Mouse (Mus musculus) limb, embryonic 14.5 days (tissue): Measurements from ENCODE around the gene Megf8. TPM values are rescaled to one million over a fixed set of nuclear protein-coding genes. Genes with fewer than 3 reads are reported as not detected.

Source experiments
- ATAC-seq: fragments of 200-750 bp; cut with Nextera tagmentation; 2 replicates; pipeline ENCODE4 v1.8.0; 2017; ENCODE audit warnings: low read depth, moderate number of reproducible peaks, moderate TSS enrichment; ENCODE audit not compliant: low FRiP score
- DNase-seq: peaks from one replicate; pipeline ENCODE4 v3.0.0-alpha.2; 2015; ENCODE audit warnings: low spot score
- H3K27ac ChIP-seq: fragments of 300-500 bp; sonication (generic); replicated peaks from 2 replicates; pipeline ENCODE4 v1.5.1; 2014; ENCODE audit warnings: low read depth, mild to moderate bottlenecking, low read length, moderate library complexity, mixed read lengths
- H3K27me3 ChIP-seq: fragments of 300-500 bp; sonication (generic); 2 replicates; pipeline ENCODE4 v1.6.1; 2014; ENCODE audit warnings: low read length, mixed read lengths; ENCODE audit not compliant: control insufficient read depth, insufficient read depth
- H3K36me3 ChIP-seq: fragments of 300-500 bp; sonication (generic); 2 replicates; pipeline ENCODE4 v1.6.1; 2014; ENCODE audit warnings: mild to moderate bottlenecking, low read length, moderate library complexity, mixed read lengths; ENCODE audit not compliant: control insufficient read depth, insufficient read depth
- H3K4me1 ChIP-seq: fragments of 300-500 bp; sonication (generic); 2 replicates; pipeline ENCODE4 v1.6.1; 2014; ENCODE audit warnings: antibody characterized with exemption, low read length, mixed read lengths; ENCODE audit not compliant: control insufficient read depth, insufficient read depth
- H3K4me2 ChIP-seq: fragments of 300-500 bp; sonication (generic); replicated peaks from 2 replicates; pipeline ENCODE4 v1.6.1; 2014; ENCODE audit warnings: low read depth, mild to moderate bottlenecking, low read length, moderate library complexity; ENCODE audit not compliant: severe bottlenecking
- H3K4me3 ChIP-seq: fragments of 300-500 bp; sonication (generic); replicated peaks from 2 replicates; pipeline ENCODE4 v1.5.1; 2014; ENCODE audit warnings: low read length
- H3K9ac ChIP-seq: fragments of 300-500 bp; sonication (generic); 2 replicates; pipeline ENCODE4 v1.6.1; 2014; ENCODE audit warnings: mild to moderate bottlenecking, low read depth, low read length, moderate library complexity; ENCODE audit not compliant: severe bottlenecking
- H3K9me3 ChIP-seq: fragments of 300-500 bp; sonication (generic); 2 replicates; pipeline ENCODE4 v1.6.1; 2016; ENCODE audit warnings: low read length; ENCODE audit not compliant: control insufficient read depth
- POLR2A ChIP-seq: fragments of 200-500 bp; IDR thresholded peaks from 2 replicates; pipeline ENCODE4 v1.8.0; 2012; ENCODE audit warnings: inconsistent platforms, mild to moderate bottlenecking, moderate library complexity, borderline replicate concordance; ENCODE audit not compliant: insufficient read depth, insufficient read length; ENCODE audit errors: extremely low read depth
- WGBS: fragments of 180-500 bp; shearing (Covaris S2); extraction: QIAGEN DNeasy Blood & Tissue Kit; methylation state at CpG from one replicate; pipeline ENCODE4 v1.1.7; 2014; 5-methylcytosine and 5-hydroxymethylcytosine counted together
- polyA plus RNA-seq, 2 experiments: library from polyadenylated mRNA; depleted of rRNA in 1 of 2; stranded (reverse) in 1 of 2; unstranded in 1 of 2; fragments of >200 nt; fragmentation: Nextera tagmentation in 1 of 2; extraction: Ambion mirVana in 1 of 2; gene quantifications; 2 replicates each; pipeline versions ENCODE4 v1.2.1 to v1.2.3; 2012 to 2014

Megf8 gene
- polyA plus RNA-seq, 2 experiments: 16.5 to 45.1 TPM

DNA sequence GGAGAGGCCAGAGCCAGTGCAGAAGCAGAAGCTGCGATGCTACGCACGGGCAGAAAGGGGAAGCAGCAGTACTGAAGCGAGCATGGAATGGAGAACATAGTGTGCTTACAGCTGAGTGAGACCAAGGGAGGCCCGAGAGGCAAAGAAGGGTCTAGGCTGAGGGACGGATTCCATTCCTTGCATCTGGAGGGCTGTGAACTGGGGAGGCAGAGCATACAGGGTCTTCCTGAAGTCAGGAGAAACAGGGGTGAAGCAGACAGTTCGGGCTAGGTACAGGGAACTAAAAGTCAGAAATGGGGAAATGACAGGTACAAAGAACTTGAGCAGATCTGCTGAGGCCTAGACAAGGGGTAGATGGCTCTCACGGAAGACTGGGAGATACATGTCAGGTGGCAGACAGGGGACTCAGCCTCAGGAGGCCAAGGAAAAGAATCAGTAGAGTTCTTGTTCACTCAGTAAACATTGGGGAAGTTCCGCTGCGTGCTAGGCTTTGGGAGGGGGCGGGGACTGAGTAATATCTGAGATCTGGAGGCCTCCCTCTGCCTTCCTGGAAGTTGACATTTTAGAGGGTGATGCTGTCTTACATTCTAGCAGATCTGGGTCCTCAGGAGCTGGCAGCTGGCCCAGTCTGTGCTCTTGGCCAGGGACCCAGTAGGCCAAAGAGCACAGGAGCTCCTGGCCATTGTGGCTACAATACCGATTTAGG is 69.0 kb downstream of the Megf8 start:
- no peak overlapping the region for H3K9ac ChIP-seq
- no peak for ATAC-seq

DNA sequence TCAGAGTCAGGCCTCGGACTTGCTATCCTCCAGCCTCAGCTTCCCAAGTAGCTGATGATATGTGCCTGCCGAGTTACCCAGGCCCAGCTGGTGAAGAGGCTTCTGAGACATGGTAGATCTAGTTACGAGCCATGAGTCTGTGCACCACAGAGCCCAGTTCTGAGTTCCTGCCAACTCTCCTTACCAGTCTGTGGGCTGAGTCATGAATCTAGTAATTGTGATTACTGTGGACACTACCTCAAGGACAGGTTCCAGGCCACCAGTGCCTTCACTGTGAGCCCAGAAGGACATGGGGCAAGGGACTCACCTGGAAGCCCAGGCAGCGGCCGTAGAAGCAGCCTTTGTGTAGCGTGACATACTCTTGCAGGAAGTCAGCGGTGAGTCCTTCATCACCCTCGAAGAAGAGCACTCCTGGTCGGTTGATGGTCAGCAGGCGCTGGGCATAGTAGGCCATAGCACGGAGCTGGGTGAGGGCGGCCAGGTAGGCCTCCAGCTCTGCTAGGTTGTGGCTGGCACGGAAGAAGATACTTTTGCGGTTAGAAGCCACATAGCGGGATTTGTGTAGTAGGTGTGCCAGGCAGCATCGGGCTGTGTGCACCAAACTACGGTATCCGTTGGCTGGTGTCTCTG is 71.0 kb downstream of the Megf8 start:
- Histone ChIP-seq H3K4me1 (peaks cover 22% of the 10 kb centered on the region), H3K27me3 (no peaks in the 10 kb centered on the region), H3K9ac (no peak overlapping the region), H3K4me3 (no peak overlapping the region), H3K36me3 (peaks cover 54% of the 10 kb centered on the region), H3K9me3 (no peaks in the 10 kb centered on the region), H3K27ac (no peak overlapping the region), H3K4me2 (no peak overlapping the region)
- whole genome bisulfite sequencing: 93% methylated on average over 18 of the region's 18 CpGs
- DNase-seq: no peak
- TF ChIP-seq POLR2A: no peak
- ATAC-seq: no peak

More for the DNA sequence above, 69.0 kb downstream of the Megf8 start:
- no peak for DNase-seq
- Histone ChIP-seq H3K4me2 (no peak overlapping the region), H3K4me3 (no peak overlapping the region), H3K9me3 (no peaks in the 10 kb centered on the region), H3K4me1 (peaks cover 17% of the 10 kb centered on the region), H3K27ac (no peak overlapping the region), H3K36me3 (peaks cover 62% of the 10 kb centered on the region), H3K27me3 (no peaks in the 10 kb centered on the region)
- WGBS: 83% methylated on average over 12 of the region's 12 CpGs
- TF ChIP-seq POLR2A: no peak

DNA sequence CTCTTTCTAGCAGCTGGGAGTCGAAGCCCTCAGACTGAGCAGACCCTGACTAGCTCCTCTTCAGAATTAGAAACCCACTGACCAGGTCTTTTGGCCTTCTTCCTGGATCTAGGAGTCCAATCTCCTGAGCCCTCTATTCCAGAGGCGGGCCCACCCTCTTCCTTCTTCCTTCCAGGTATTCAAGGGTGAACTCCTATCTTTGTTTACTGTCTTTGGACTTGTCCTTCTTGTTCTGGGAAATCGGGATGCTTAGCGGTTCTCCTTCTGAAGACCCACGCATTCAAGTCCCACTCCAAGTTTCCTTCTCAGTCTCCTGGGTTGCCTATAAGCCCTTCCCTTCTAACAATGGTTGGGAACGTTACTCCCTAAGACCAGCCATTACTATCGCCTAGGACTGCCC is 72.0 kb downstream of the Megf8 start:
- Histone ChIP-seq H3K9me3 (no peaks in the 10 kb centered on the region), H3K4me1 (peaks cover 29% of the 10 kb centered on the region), H3K9ac (no peak overlapping the region), H3K27ac (no peak overlapping the region), H3K36me3 (peaks cover 44% of the 10 kb centered on the region), H3K27me3 (no peaks in the 10 kb centered on the region), H3K4me3 (no peak overlapping the region), H3K4me2 (no peak overlapping the region)
- TF ChIP-seq POLR2A: no peak
- 87% methylated on average over 7 of the region's 7 CpGs for WGBS
- DNase-seq (no peak), ATAC-seq (no peak)

DNA sequence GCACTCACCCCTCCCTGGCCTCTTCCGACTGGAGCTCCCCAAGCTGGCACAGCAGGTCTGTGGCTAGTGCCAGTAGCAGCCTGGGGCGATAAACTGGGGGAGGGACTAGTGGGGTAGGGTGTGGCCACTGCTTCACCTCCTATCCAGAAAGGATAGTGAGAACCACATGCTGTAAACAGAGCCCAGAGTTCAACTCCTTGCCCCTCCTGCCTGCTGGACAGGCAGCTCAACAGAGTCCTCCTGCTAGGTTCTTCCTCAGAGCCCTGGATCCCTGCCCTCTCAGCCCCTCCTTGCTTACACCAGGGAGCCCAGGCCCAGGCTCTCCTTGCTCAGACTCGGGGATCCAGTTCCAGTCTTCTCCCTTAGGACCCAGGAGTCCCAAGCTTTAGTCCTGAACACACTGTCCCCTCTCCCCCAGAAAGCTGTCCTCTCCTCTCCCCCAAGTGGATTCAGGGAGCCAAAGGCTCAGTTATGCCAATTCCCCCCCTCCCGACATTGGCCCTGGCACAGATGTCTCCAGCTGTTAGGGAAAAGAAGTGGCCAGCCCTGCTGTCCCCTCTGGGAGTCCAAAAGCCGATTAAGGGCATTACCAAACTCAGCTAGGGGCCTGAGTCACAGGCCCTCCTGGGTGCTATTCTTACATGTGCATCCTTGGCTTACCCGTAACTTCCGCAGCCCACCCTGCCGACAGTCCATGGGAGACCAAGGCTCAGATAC is 73.2 kb downstream of the Megf8 start:
- Histone ChIP-seq H3K27me3 (no peaks in the 10 kb centered on the region), H3K36me3 (peaks cover 31% of the 10 kb centered on the region), H3K27ac (no peak overlapping the region), H3K9me3 (no peaks in the 10 kb centered on the region), H3K9ac (peak overlapping the region; percentile 16; the same call in 1 of the 2 replicates), H3K4me1 (peaks cover 37% of the 10 kb centered on the region), H3K4me2 (no peak overlapping the region), H3K4me3 (no peak overlapping the region)
- TF ChIP-seq POLR2A: no peak
- peak; percentile 21 for DNase-seq
- no peak for ATAC-seq
- WGBS: 46% methylated on average over 8 of the region's 8 CpGs

DNA sequence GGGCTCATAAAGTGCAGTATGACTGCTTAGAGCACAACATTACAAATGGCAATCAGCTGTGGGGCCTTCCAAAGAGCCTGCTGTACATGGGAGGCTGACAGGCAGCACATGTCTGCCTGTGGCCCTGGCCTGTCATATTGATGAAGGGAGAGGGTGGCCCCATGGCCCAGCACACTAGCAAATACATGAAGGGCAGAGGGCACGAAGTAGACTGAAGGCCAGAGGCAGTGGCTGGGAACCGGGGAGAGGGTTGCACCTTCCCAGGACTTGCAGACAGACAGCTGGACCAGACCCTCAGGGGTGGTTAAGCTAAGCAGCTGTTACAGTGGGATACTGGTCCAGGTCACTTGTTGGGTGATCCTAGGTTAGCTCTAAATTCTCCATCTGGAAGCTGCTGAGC is 74.0 kb downstream of the Megf8 start:
- no peak overlapping the region for H3K27ac ChIP-seq
- H3K9me3 ChIP-seq: no peaks in the 10 kb centered on the region
- H3K4me1 ChIP-seq: peaks cover 36% of the 10 kb centered on the region
- no peak for TF ChIP-seq POLR2A
- WGBS: 66% methylated on average over 2 of the region's 2 CpGs
- H3K4me2 ChIP-seq: no peak overlapping the region
- H3K27me3 ChIP-seq: no peaks in the 10 kb centered on the region
- no peak overlapping the region for H3K4me3 ChIP-seq
- no peak for DNase-seq
- no peak overlapping the region for H3K9ac ChIP-seq
- no peak for ATAC-seq
- H3K36me3 ChIP-seq: peaks cover 24% of the 10 kb centered on the region
